Mouse (Mus musculus) cerebellum, postnatal 10 days (tissue): ENCODE results near the gene Ddrgk1.

Experiments used
- DNase-seq, 2 experiments: peaks; one replicate each; pipeline ENCODE4 v3.0.0; 2021; ENCODE audit warnings: mixed read lengths in 2 of 2

Gene Ddrgk1

GRCm38 (mm10) chr2:130664102-130664701, at the start of gene Ddrgk1:
Gene Ddrgk1, minus strand, starts transcription at chr2:130664659.
- peak; percentile 94 to 96 for DNase-seq

- DNase-seq: no peak
Measured at GRCm38 (mm10) chr2:130707057-130707456, 42.6 kb upstream of the Ddrgk1 start.

GRCm38 (mm10) chr2:130706602-130707001, 42.1 kb upstream of the Ddrgk1 start:
- DNase-seq: no peak

- no peak for DNase-seq
Measured at GRCm38 (mm10) chr2:130705178-130705577, 40.7 kb upstream of the Ddrgk1 start.

GRCm38 (mm10) chr2:130704040-130705001, 39.9 kb upstream of the Ddrgk1 start:
- peak; percentile 63 to 78 for DNase-seq

GRCm38 (mm10) chr2:130697821-130698266, 33.4 kb upstream of the Ddrgk1 start:
- DNase-seq: no peak

GRCm38 (mm10) chr2:130697153-130697810, 32.8 kb upstream of the Ddrgk1 start, which contains the start of gene Slc4a11:
Gene Slc4a11, minus strand, starts transcription at chr2:130697519.
- peak; percentile 36 to 55 for DNase-seq

GRCm38 (mm10) chr2:130696700-130697152, 32.3 kb upstream of the Ddrgk1 start:
- DNase-seq: peak in 1 of 2 experiments; percentile 30

- no peak for DNase-seq
Measured at GRCm38 (mm10) chr2:130693563-130693962, 29.1 kb upstream of the Ddrgk1 start.

GRCm38 (mm10) chr2:130689011-130689410, 24.6 kb upstream of the Ddrgk1 start:
- DNase-seq: no peak

- no peak for DNase-seq
Measured at GRCm38 (mm10) chr2:130685426-130685825, 21.0 kb upstream of the Ddrgk1 start.

- no peak for DNase-seq
Measured at GRCm38 (mm10) chr2:130681531-130681930, 17.1 kb upstream of the Ddrgk1 start.

GRCm38 (mm10) chr2:130679899-130680298, 15.4 kb upstream of the Ddrgk1 start:
- DNase-seq: no peak

- no peak for DNase-seq
Measured at GRCm38 (mm10) chr2:130679154-130679553, 14.7 kb upstream of the Ddrgk1 start.

GRCm38 (mm10) chr2:130677211-130677610, 12.8 kb upstream of the Ddrgk1 start:
- DNase-seq: no peak

- DNase-seq: peak; percentile 91 to 93
Measured at GRCm38 (mm10) chr2:130667559-130667958, 3.1 kb upstream of the Ddrgk1 start, which contains the start of gene Itpa. Gene Itpa, plus strand, starts transcription at chr2:130667610.

GRCm38 (mm10) chr2:130663342-130663741, 1.1 kb downstream of the Ddrgk1 start:
- no peak for DNase-seq

- no peak for DNase-seq
Measured at GRCm38 (mm10) chr2:130658530-130658929, 5.9 kb downstream of the Ddrgk1 start.

GRCm38 (mm10) chr2:130657541-130657940, 6.9 kb downstream of the Ddrgk1 start:
- DNase-seq: no peak

- no peak for DNase-seq
Measured at GRCm38 (mm10) chr2:130656536-130656935, 7.9 kb downstream of the Ddrgk1 start.

GRCm38 (mm10) chr2:130655660-130656339, 8.7 kb downstream of the Ddrgk1 start:
- no peak for DNase-seq

GRCm38 (mm10) chr2:130653760-130654159, 10.7 kb downstream of the Ddrgk1 start:
- DNase-seq: no peak
